Mouse (Mus musculus): ENCODE results near the gene Cd81. TPM values are rescaled to one million over a fixed set of nuclear protein-coding genes. Genes with fewer than 3 reads are reported as not detected.

The Cd81 gene
- total RNA-seq, 1 experiment from 2014 or later, result 257 TPM

Other genes with a start within 250 kb of the Cd81 start
- not detected in 2 replicates for gene Th, start 121.6 kb upstream of the Cd81 start, total RNA-seq (2017)
- not detected in 2 replicates for gene Ascl2, start 83.5 kb upstream of the Cd81 start, total RNA-seq (2017)
- 102 and 164 TPM in 2 replicates for gene Tspan32, start 47.7 kb upstream of the Cd81 start, total RNA-seq (2017)
- gene Tssc4, start 16.5 kb downstream of the Cd81 start, total RNA-seq (2017), result 27.2 and 28.4 TPM in 2 replicates
- gene Trpm5, start 41.9 kb downstream of the Cd81 start, total RNA-seq (2017), result 0.13 and 0.30 TPM in 2 replicates
- gene Kcnq1, start 53.6 kb downstream of the Cd81 start, total RNA-seq (2017), result not detected in 2 replicates

Measured in hematopoietic stem cell, adult 5-6 weeks (primary cell).